Mouse (Mus musculus): Measurements from ENCODE around the gene 2310022A10Rik.
"Not testable (repeated sequence)": the region's sequence is repeated elsewhere in the genome, so short reads cannot be mapped to it uniquely, and the experiment has no call there.

Gene 2310022A10Rik

DNA sequence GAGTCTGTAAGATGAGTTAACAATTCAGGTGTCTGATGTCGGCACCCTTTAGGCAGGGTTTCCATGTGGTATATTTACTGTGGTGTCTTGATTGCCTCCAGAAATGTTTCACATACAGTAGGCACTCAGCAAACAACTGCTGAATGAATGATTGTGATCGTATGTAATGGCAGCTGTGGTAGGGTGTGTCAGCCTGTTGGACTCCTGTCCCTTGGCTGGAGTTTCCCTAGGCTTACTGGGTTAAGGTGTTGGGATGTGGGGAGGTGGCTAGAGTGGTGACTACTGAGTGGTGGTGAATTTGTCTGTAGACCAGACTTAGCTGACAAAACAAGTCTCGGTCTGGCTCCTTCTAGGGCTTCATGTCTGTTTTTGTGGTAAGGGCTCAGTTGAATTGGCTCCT lies 57.3 kb downstream of the 2310022A10Rik start:
- in situ Hi-C loops (cut with MboI; ENCODE audit: low sequenced_read_pairs) = no loop called here

DNA sequence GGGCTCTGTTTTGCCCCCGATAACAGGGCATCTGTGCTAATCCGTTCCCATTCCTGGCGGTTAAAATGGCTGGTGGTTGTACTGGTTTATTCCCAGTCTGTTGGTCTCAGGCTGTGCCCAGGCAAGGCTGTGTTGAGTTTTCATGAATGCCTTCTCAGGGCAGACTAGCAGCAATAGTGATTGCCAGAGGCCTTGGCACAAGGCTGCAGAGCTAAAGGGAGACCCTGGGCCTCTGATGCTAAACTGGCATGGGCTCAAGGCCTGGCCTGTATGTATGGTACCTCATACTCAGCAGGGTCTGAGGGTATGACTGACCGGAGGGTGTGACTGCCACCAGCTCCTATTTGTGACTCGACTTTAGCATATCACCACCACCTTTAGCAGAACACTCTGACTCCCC lies 57.8 kb downstream of the 2310022A10Rik start:
- in situ Hi-C loops (cut with MboI; ENCODE audit: low sequenced_read_pairs) = no loop called here

DNA sequence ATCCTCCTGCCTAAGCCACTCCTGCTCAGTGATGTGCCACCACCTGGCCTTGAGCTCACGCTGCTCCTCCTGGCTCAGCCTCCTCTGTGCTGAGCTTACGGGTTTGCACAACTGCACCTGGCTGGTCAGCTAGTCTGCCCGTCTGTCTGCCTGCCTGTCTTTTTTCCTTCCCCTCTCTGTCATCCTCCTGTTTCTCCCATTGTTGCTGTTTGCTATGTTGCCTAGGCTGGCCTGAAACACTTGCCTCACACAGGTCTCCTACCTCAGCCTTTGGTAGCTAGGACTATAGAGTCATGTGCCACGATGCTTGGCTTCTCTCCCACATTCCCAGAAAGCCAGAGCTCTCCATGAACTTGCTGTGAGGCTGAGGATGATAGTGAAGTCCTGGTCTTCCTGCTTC lies 59.9 kb downstream of the 2310022A10Rik start:
- in situ Hi-C loops (cut with MboI; ENCODE audit: low sequenced_read_pairs) = no loop called here

DNA sequence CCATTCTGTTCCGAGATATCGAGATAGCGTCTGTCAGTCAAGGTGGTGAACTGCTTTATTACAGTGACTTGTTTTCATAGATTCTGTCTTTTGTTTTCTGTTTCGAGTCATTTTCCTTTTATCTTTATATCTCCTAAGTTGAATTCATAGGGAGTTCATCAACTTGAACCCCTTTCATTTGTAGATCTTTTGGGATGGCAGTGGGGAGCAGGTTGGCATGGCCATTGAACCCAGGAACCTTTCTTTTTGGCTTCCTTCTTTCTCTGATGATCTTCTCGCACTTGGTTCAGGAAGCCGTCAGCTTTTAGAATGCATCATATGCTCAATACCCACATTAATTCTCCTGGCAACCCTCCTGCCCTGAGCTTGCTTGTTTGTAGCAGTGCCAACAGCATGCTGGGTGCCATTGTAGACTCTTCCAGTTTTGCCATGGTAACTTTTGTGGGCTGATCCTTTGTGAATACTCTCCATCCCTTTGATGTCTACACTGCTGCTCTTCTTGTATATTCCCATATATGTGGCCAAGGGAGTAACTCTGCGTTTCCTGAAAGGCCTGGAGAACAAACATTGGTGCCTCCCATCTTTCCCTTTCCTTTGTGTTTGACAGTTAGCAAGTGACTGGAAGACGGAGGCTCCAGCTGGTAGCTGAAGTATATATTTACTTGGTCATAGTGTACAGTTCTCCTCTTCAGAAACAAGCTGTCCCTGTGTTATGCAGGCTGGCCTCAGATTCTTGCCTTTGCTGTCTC lies 60.9 kb downstream of the 2310022A10Rik start:
- in situ Hi-C loops (cut with MboI; ENCODE audit: low sequenced_read_pairs) = no loop called here

DNA sequence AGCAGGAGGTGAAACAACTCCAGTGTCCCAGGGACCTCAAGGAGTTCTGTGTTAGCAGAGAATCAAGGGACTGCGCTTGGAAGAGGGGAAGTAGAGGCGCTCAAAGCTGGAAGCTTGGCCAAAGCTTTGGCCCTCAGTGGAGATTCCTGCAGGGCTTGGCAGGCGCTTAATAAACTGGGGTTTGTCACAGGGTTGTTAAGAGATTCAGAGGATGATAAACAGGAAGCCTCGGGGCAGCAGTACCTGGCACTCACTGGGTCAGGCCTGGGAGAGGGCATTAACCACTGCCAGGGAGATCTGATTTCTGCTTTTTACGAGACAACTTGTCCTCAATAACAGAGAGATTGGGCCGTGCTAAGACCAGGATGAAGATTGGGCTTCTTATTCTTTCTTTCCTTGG lies 68.0 kb downstream of the 2310022A10Rik start:
- in situ Hi-C loops (cut with MboI; ENCODE audit: low sequenced_read_pairs) = no loop called here

DNA sequence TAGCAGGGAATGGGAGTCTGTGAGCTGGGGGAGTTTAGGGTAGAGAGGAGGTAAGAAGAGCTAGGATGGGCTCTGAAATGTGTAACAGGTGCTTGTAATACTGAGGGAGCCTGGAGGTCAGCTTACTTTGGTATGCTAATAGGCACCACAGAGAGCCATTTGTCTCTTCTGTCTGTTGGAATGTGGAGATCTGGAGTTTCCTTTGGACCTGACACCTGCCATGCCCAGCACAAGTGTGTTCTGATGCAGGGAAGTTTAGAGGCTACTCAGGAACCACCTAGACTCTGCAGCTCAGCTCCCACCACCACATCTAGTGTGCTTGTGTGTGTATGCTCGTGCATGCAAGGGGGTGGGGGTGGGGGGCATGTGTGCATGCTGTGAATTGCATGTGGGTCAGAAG lies 69.2 kb downstream of the 2310022A10Rik start:
- in situ Hi-C loops (cut with MboI; ENCODE audit: low sequenced_read_pairs) = no loop called here

DNA sequence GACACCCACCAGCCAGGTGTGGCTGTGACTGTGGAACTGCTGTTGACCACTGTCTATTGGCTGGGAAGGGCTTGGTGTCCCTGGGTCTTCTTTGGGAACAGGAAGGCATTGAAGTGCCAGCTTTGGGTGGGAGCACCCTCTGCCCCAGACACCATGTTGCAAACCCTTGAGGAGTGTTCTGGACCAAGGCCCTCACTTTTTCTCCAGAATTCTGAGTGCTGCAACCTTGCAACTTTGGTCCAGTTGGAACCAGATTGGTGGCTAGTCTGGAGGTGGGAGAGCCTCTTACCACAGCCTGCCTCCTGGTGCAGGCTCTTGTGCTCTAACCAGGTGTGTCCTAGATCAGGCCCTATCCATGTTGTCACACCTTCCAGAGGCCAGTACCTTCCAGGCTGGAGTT lies 71.9 kb downstream of the 2310022A10Rik start:
- in situ Hi-C loops (cut with MboI; ENCODE audit: low sequenced_read_pairs) = no loop called here

DNA sequence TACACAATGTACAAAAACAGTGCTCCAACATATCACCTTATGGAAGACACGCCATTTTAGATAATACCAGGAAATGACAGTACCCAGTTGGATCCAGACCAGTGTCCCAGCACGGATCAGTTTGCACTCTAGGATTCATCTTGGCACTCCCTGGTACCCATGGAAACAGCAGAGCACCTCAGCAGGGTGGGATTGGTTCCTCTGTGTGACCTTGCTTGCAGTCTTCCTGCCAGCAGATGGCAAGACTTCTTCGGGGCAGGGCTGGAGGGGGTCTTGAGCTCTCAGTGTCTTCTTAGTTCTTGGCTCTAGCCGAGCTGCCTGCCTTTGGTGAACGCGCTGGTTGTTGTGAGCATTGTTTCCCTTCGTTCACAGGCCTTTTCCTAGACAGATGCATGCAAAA lies 74.7 kb downstream of the 2310022A10Rik start:
- in situ Hi-C loops (cut with MboI; ENCODE audit: low sequenced_read_pairs) = no loop called here

DNA sequence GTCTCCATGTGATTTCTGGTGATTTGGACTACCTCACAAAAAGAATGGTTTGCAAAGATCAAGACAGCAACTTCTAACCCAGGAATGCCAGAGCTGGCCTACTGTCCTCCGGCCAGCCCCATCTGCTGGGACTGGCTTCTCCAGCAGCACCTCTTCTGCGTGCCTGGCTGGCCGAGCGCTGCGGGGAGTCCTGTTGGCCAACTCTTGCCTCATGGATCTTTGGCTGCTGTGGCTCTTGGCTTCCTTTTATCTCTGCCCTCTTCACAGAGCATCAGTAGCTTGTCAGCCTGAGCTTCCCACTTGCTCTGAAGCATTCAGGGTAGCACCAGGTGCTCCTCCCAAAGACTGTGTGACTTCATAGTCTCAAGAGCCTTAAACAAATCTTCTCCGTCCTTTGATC lies 75.2 kb downstream of the 2310022A10Rik start:
- in situ Hi-C loops (cut with MboI; ENCODE audit: low sequenced_read_pairs) = no loop called here

DNA sequence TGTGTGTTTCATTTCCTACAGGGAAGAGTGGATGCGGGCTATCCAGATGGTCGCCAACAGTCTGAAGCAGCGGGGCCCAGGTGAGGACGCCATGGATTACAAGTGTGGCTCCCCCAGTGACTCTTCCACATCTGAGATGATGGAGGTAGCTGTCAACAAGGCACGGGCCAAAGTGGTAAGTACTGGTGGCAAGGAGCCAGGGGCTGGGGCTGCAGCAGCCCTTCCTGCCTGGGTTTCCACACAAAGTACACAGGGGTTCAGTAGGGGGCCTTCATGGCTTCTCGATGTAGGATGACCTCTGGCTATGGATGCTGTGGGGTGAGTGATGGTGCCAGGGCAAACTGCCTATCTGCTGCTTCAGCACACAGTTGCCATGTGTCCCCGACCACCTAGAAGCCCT lies 75.8 kb downstream of the 2310022A10Rik start:
- in situ Hi-C loops (cut with MboI; ENCODE audit: low sequenced_read_pairs) = not testable (repeated sequence)

DNA sequence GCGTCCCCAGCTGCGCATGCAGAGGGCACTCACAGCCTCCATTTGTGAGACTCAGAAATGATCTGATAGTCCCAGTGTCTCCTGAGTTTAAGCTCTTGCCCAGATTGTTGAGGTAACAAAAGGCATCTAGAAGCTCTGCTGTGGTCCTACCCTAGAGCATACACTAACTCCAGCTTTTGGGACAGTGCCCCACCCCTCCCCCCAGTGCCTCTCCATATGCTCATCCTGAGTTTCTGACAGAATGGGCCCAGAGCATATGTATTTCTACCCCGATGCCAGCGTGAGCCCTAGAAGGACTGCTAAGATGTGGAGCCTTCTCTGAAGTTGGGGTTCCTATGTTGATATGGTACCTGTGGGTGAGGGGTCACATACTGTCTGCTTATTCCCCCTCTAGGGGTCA lies 78.4 kb downstream of the 2310022A10Rik start:
- in situ Hi-C loops (cut with MboI; ENCODE audit: low sequenced_read_pairs) = no loop called here
